Mouse (Mus musculus): ENCODE results near the gene Ube2i.

Ube2i gene

GRCm38 (mm10) chr17:25274571-25275346, at the start of gene Ube2i:
Gene Ube2i, minus strand, starts transcription at chr17:25274622.
- DNase-seq: no peak

- DNase-seq: no peak
Measured at GRCm38 (mm10) chr17:25322930-25323329, 48.5 kb upstream of the Ube2i start.

GRCm38 (mm10) chr17:25320819-25321218, 46.4 kb upstream of the Ube2i start:
- DNase-seq: peak; percentile 38

- DNase-seq: no peak
Measured at GRCm38 (mm10) chr17:25318354-25318753, 43.9 kb upstream of the Ube2i start, which contains the start of gene Prss29. Gene Prss29, plus strand, starts transcription at chr17:25318654.

- DNase-seq: no peak
Measured at GRCm38 (mm10) chr17:25308346-25308745, 33.9 kb upstream of the Ube2i start, which contains the start of gene Prss28. Gene Prss28, plus strand, starts transcription at chr17:25308646.

- no peak for DNase-seq
Measured at GRCm38 (mm10) chr17:25298094-25298493, 23.7 kb upstream of the Ube2i start, which contains the start of gene Prss34. Gene Prss34, plus strand, starts transcription at chr17:25298394.

GRCm38 (mm10) chr17:25294111-25294510, 19.7 kb upstream of the Ube2i start:
- DNase-seq: no peak

GRCm38 (mm10) chr17:25293495-25293894, 19.1 kb upstream of the Ube2i start:
- no peak for DNase-seq

- DNase-seq: no peak
Measured at GRCm38 (mm10) chr17:25290411-25290810, 16.0 kb upstream of the Ube2i start.

- DNase-seq: peak; percentile 52
Measured at GRCm38 (mm10) chr17:25288842-25289241, 14.4 kb upstream of the Ube2i start.

GRCm38 (mm10) chr17:25285033-25285432, 10.6 kb upstream of the Ube2i start:
- DNase-seq: peak; percentile 93

GRCm38 (mm10) chr17:25282133-25282532, 7.7 kb upstream of the Ube2i start:
- peak; percentile 90 for DNase-seq

- DNase-seq: no peak
Measured at GRCm38 (mm10) chr17:25275833-25276232, 1.4 kb upstream of the Ube2i start.

- DNase-seq: peak; percentile 99
Measured at GRCm38 (mm10) chr17:25273706-25274501, 518 bp downstream of the Ube2i start.

- peak; percentile 58 for DNase-seq
Measured at GRCm38 (mm10) chr17:25272951-25273705, 1.3 kb downstream of the Ube2i start.

GRCm38 (mm10) chr17:25272326-25272725, 2.1 kb downstream of the Ube2i start:
- peak; percentile 42 for DNase-seq

- DNase-seq: no peak
Measured at GRCm38 (mm10) chr17:25270795-25271335, 3.6 kb downstream of the Ube2i start.

GRCm38 (mm10) chr17:25264453-25264852, 10.0 kb downstream of the Ube2i start:
- DNase-seq: peak; percentile 42

GRCm38 (mm10) chr17:25257804-25258261, 16.6 kb downstream of the Ube2i start:
- DNase-seq: no peak

GRCm38 (mm10) chr17:25256140-25256754, 18.2 kb downstream of the Ube2i start, which contains the start of gene Baiap3:
Gene Baiap3, minus strand, starts transcription at chr17:25256364.
- no peak for DNase-seq

- no peak for DNase-seq
Measured at GRCm38 (mm10) chr17:25255110-25255509, 19.3 kb downstream of the Ube2i start.

GRCm38 (mm10) chr17:25253760-25254159, 20.7 kb downstream of the Ube2i start:
- DNase-seq: no peak
